Mouse (Mus musculus): ENCODE measurements around the gene Leng8.

GRCm38 (mm10) chr7:4154976-4155375 is 18.1 kb downstream of the Leng8 start:
- no peak for TF ChIP-seq GATA2 (IDR thresholded peaks at IDR 0.05; ENCODE audit: borderline replicate concordance, low read depth, low read length)
- no peak for TF ChIP-seq CTCF (IDR thresholded peaks at IDR 0.05; ENCODE audit: low read depth, low read length)
- no peak for TF ChIP-seq TAL1 (conservative IDR thresholded peaks at IDR 0.05; ENCODE audit: low read depth, low read length)
- no peak for TF ChIP-seq GATA1 (IDR thresholded peaks at IDR 0.05; ENCODE audit: borderline replicate concordance, low read length)
